Mouse (Mus musculus): Measurements from ENCODE around the gene Tomm6. TPM values are rescaled to one million over a fixed set of nuclear protein-coding genes. Genes with fewer than 3 reads are reported as not detected.

Gene Tomm6
- 346 and 368 TPM in 2 replicates for polyA plus RNA-seq (2016; fragmentation: Nextera tagmentation; extraction: Ambion mirVana)

- peak within 1 kb of the TSS; percentile 86 for H3K27ac ChIP-seq
- peaks cover 22% of the 10 kb centered on the region for H3K27me3 ChIP-seq
- peaks cover 25% of the 10 kb centered on the region for H3K4me1 ChIP-seq
- peak within 1 kb of the TSS; percentile 78 for H3K4me3 ChIP-seq (replicated peaks)
- H3K9ac ChIP-seq = peak within 1 kb of the TSS; percentile 86
- peak within 1 kb of the TSS; percentile 98 for H3K4me2 ChIP-seq
- no peaks in the 10 kb centered on the region for H3K9me3 ChIP-seq
- 0% methylated on average over 9 of the region's 9 CpGs for WGBS
- H3K36me3 ChIP-seq (replicated peaks) = peaks cover 20% of the 10 kb centered on the region
- ATAC-seq (ENCODE audit: low FRiP score) = no peak
These were observed at the start of gene Tomm6 for GRCm38 (mm10) chr17:47688344-47688607. Tomm6 (minus strand) TSS chr17:47688386.

GRCm38 (mm10) chr17:47737271-47738065 lies 49.3 kb upstream of the Tomm6 start:
- Histone ChIP-seq H3K9ac (peak overlapping the region; percentile 65), H3K9me3 (no peaks in the 10 kb centered on the region), H3K4me2 (peak overlapping the region; percentile 97), H3K36me3 (replicated peaks) (no peaks in the 10 kb centered on the region), H3K27me3 (peaks cover 53% of the 10 kb centered on the region), H3K4me1 (peaks cover 25% of the 10 kb centered on the region), H3K27ac (no peak overlapping the region), H3K4me3 (replicated peaks) (peak overlapping the region; percentile 57)
- ATAC-seq (ENCODE audit: low FRiP score) = peak; percentile 83
- WGBS = 1% methylated on average over 28 of the region's 60 CpGs

GRCm38 (mm10) chr17:47736856-47737255 lies 48.7 kb upstream of the Tomm6 start, which contains the start of gene Tfeb:
Tfeb (plus strand) TSS chr17:47737030.
- no peaks in the 10 kb centered on the region for H3K36me3 ChIP-seq (replicated peaks)
- WGBS = under 1% methylated on average over 35 of the region's 47 CpGs
- no peak within 1 kb of the TSS for H3K27ac ChIP-seq
- H3K4me3 ChIP-seq (replicated peaks) = peak within 1 kb of the TSS; percentile 57
- H3K27me3 ChIP-seq = peaks cover 53% of the 10 kb centered on the region
- no peaks in the 10 kb centered on the region for H3K9me3 ChIP-seq
- H3K4me1 ChIP-seq = peaks cover 25% of the 10 kb centered on the region
- ATAC-seq (ENCODE audit: low FRiP score) = peak; percentile 81
- peak within 1 kb of the TSS; percentile 65 for H3K9ac ChIP-seq
- H3K4me2 ChIP-seq = peak within 1 kb of the TSS; percentile 97

- no peak for ATAC-seq (ENCODE audit: low FRiP score)
- H3K9ac ChIP-seq = no peak overlapping the region
- WGBS = 78% methylated on average over 14 of the region's 14 CpGs
These were observed 47.4 kb upstream of the Tomm6 start for GRCm38 (mm10) chr17:47735553-47736100.

GRCm38 (mm10) chr17:47730633-47731575 lies 42.7 kb upstream of the Tomm6 start:
- H3K4me3 ChIP-seq (replicated peaks) = no peak overlapping the region
- no peaks in the 10 kb centered on the region for H3K4me1 ChIP-seq
- WGBS = 53% methylated on average over 24 of the region's 24 CpGs
- no peak overlapping the region for H3K9ac ChIP-seq
- no peaks in the 10 kb centered on the region for H3K36me3 ChIP-seq (replicated peaks)
- ATAC-seq (ENCODE audit: low FRiP score) = no peak
- H3K27me3 ChIP-seq = 0 out of 2 replicates have a peak, but pooled peaks cover 12% of the 10 kb centered on the region
- H3K27ac ChIP-seq = no peak overlapping the region
- no peak overlapping the region for H3K4me2 ChIP-seq
- no peaks in the 10 kb centered on the region for H3K9me3 ChIP-seq

More at GRCm38 (mm10) chr17:47735553-47736100, 47.4 kb upstream of the Tomm6 start:
- H3K36me3 ChIP-seq (replicated peaks) = no peaks in the 10 kb centered on the region
- H3K9me3 ChIP-seq = no peaks in the 10 kb centered on the region
- no peak overlapping the region for H3K4me2 ChIP-seq
- no peak overlapping the region for H3K27ac ChIP-seq
- H3K27me3 ChIP-seq = peaks cover 42% of the 10 kb centered on the region
- H3K4me1 ChIP-seq = peaks cover 25% of the 10 kb centered on the region
- H3K4me3 ChIP-seq (replicated peaks) = no peak overlapping the region

- 0 out of 2 replicates have a peak, but pooled peaks cover 8% of the 10 kb centered on the region for H3K27me3 ChIP-seq
- H3K4me2 ChIP-seq = no peak within 1 kb of the TSS
- no peak within 1 kb of the TSS for H3K4me3 ChIP-seq (replicated peaks)
- H3K36me3 ChIP-seq (replicated peaks) = no peaks in the 10 kb centered on the region
- no peaks in the 10 kb centered on the region for H3K4me1 ChIP-seq
- ATAC-seq (ENCODE audit: low FRiP score) = no peak
- no peak within 1 kb of the TSS for H3K9ac ChIP-seq
- WGBS = 80% methylated on average over 11 of the region's 11 CpGs
- H3K9me3 ChIP-seq = no peaks in the 10 kb centered on the region
- H3K27ac ChIP-seq = no peak within 1 kb of the TSS
These were observed 38.4 kb upstream of the Tomm6 start, which contains the start of gene Pgc for GRCm38 (mm10) chr17:47726566-47726965. Pgc (plus strand) TSS chr17:47726842.

GRCm38 (mm10) chr17:47721183-47721582 lies 33.0 kb upstream of the Tomm6 start:
- no peak for ATAC-seq (ENCODE audit: low FRiP score)
- Histone ChIP-seq H3K9ac (no peak overlapping the region), H3K27ac (no peak overlapping the region), H3K9me3 (no peaks in the 10 kb centered on the region), H3K4me3 (replicated peaks) (no peak overlapping the region), H3K27me3 (0 out of 2 replicates have a peak, but pooled peaks cover 3% of the 10 kb centered on the region), H3K4me2 (no peak overlapping the region), H3K4me1 (no peaks in the 10 kb centered on the region), H3K36me3 (replicated peaks) (no peaks in the 10 kb centered on the region)
- WGBS = 86% methylated on average over 4 of the region's 4 CpGs

- no peak overlapping the region for H3K4me2 ChIP-seq
- 65% methylated on average over 3 of the region's 3 CpGs for WGBS
- no peaks in the 10 kb centered on the region for H3K9me3 ChIP-seq
- H3K36me3 ChIP-seq (replicated peaks) = no peaks in the 10 kb centered on the region
- H3K27me3 ChIP-seq = no peaks in the 10 kb centered on the region; the same call in 1 of the 2 replicates
- no peak overlapping the region for H3K9ac ChIP-seq
- no peak overlapping the region for H3K4me3 ChIP-seq (replicated peaks)
- no peaks in the 10 kb centered on the region for H3K4me1 ChIP-seq
- no peak overlapping the region for H3K27ac ChIP-seq
- ATAC-seq (ENCODE audit: low FRiP score) = no peak
These were observed 26.9 kb upstream of the Tomm6 start for GRCm38 (mm10) chr17:47715037-47715436.

GRCm38 (mm10) chr17:47712889-47713571 lies 24.8 kb upstream of the Tomm6 start:
- ATAC-seq (ENCODE audit: low FRiP score) = no peak
- Histone ChIP-seq H3K27me3 (no peaks in the 10 kb centered on the region; the same call in 1 of the 2 replicates), H3K4me2 (no peak overlapping the region), H3K9ac (no peak overlapping the region), H3K4me3 (replicated peaks) (no peak overlapping the region), H3K27ac (no peak overlapping the region), H3K36me3 (replicated peaks) (no peaks in the 10 kb centered on the region), H3K4me1 (no peaks in the 10 kb centered on the region), H3K9me3 (no peaks in the 10 kb centered on the region)
- WGBS = 45% methylated on average over 9 of the region's 22 CpGs

GRCm38 (mm10) chr17:47711883-47712282 lies 23.7 kb upstream of the Tomm6 start:
- Histone ChIP-seq H3K4me2 (no peak overlapping the region), H3K27me3 (no peaks in the 10 kb centered on the region; the same call in 1 of the 2 replicates), H3K4me1 (no peaks in the 10 kb centered on the region), H3K4me3 (replicated peaks) (no peak overlapping the region), H3K9ac (no peak overlapping the region), H3K36me3 (replicated peaks) (no peaks in the 10 kb centered on the region), H3K9me3 (no peaks in the 10 kb centered on the region), H3K27ac (no peak overlapping the region)
- ATAC-seq (ENCODE audit: low FRiP score) = no peak
- WGBS = 70% methylated on average over 6 of the region's 6 CpGs

- Histone ChIP-seq H3K27ac (no peak overlapping the region), H3K9me3 (no peaks in the 10 kb centered on the region), H3K36me3 (replicated peaks) (no peaks in the 10 kb centered on the region), H3K4me1 (no peaks in the 10 kb centered on the region), H3K27me3 (no peaks in the 10 kb centered on the region), H3K4me2 (no peak overlapping the region), H3K4me3 (replicated peaks) (no peak overlapping the region), H3K9ac (no peak overlapping the region)
- no peak for ATAC-seq (ENCODE audit: low FRiP score)
- WGBS = 83% methylated on average over 3 of the region's 3 CpGs
These were observed 21.9 kb upstream of the Tomm6 start for GRCm38 (mm10) chr17:47710036-47710435.
